Mouse (Mus musculus): Measurements from ENCODE around the gene Trim52. TPM values are rescaled to one million over a fixed set of nuclear protein-coding genes. Genes with fewer than 3 reads are reported as not detected.
"Not testable (repeated sequence)": the region's sequence is repeated elsewhere in the genome, so short reads cannot be mapped to it uniquely, and the experiment has no call there.

Trim52 gene
- polyA plus RNA-seq, 1 experiment from 2014 or later, result not detected

DNA sequence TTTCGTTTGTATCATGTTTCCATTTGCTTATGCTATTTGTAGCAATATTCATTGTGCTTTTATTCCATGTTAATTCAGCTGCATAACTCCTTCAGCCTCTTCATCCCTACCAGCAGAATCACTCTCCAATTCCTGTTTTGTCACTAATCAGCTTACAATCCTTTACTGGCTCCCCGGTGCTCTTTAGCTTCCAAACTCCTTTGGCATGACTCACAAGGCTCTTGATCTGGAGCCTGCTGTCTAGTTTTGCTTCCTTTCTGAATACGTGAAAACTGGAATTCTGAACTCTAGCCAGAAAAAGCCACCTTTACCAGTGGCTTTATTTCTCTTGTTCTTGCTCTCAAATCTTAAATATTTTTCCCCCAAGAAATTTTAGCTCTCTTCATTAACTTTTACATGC is 56.3 kb downstream of the Trim52 start:
- Histone ChIP-seq H3K4me1 (ENCODE audit: insufficient read depth) (no peaks in the 10 kb centered on the region), H3K9ac (replicated peaks) (no peak overlapping the region), H3K27me3 (ENCODE audit: insufficient read depth, low read length) (no peaks in the 10 kb centered on the region), H3K27ac (ENCODE audit: low read depth) (no peak overlapping the region), H3K4me2 (ENCODE audit: low read depth, low read length) (no peak overlapping the region), H3K36me3 (replicated peaks; ENCODE audit: insufficient read depth, low read length) (no peaks in the 10 kb centered on the region), H3K9me3 (ENCODE audit: low read length) (no peaks in the 10 kb centered on the region), H3K4me3 (ENCODE audit: low read depth, low read length) (no peak overlapping the region)
- DNase-seq, result no peak
- no peak for ATAC-seq
- WGBS (ENCODE audit: insufficient replicate concordance), result 75% methylated on average over 3 of the region's 3 CpGs
- TF ChIP-seq CTCF (IDR thresholded peaks at IDR 0.05; ENCODE audit: low read depth), result no peak
- no peak for TF ChIP-seq EP300 (IDR thresholded peaks at IDR 0.05; ENCODE audit: low read depth)

DNA sequence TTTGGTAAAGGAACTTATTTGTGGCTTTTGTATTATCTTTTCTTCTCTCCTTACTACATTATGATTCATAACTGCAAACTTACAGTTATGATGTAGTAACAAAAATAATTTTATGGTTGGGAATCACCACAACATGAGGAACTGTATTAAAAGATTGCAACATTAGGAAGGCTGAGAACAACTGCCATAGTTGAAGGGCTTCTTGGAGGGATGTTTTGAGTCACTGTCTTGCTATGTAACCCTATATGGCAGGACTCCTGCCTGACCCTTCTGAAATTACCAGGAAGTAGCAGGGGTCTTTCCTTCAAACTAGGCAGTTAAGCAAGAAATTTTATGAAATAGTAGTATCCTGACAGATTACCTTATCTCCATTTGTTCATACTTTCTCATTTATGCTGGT is 57.2 kb downstream of the Trim52 start:
- DNase-seq, result no peak
- TF ChIP-seq CTCF (IDR thresholded peaks at IDR 0.05; ENCODE audit: low read depth), result no peak
- TF ChIP-seq EP300 (IDR thresholded peaks at IDR 0.05; ENCODE audit: low read depth), result no peak
- Histone ChIP-seq H3K9me3 (ENCODE audit: low read length) (no peaks in the 10 kb centered on the region), H3K4me2 (ENCODE audit: low read depth, low read length) (no peak overlapping the region), H3K27ac (ENCODE audit: low read depth) (no peak overlapping the region), H3K9ac (replicated peaks) (no peak overlapping the region), H3K27me3 (ENCODE audit: insufficient read depth, low read length) (no peaks in the 10 kb centered on the region), H3K4me1 (ENCODE audit: insufficient read depth) (no peaks in the 10 kb centered on the region), H3K4me3 (ENCODE audit: low read depth, low read length) (no peak overlapping the region), H3K36me3 (replicated peaks; ENCODE audit: insufficient read depth, low read length) (no peaks in the 10 kb centered on the region)
- no peak for ATAC-seq

DNA sequence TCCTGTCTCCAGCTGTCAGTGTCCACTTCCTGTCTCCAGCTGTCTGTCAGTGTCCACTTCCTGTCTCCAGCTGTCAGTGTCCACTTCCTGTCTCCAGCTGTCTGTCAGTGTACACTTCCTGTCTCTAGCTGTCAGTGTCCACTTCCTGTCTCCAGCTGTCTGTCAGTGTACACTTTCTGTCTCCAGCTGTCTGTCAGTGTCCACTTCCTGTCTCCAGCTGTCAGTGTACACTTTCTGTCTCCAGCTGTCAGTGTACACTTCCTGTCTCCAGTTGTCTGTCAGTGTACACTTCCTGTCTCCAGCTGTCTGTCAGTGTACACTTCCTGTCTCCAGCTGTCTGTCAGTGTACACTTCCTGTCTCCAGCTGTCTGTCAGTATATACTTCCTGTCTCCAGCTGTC is 57.9 kb downstream of the Trim52 start:
- not testable (repeated sequence) for H3K27me3 ChIP-seq (ENCODE audit: insufficient read depth, low read length); H3K4me2 ChIP-seq (ENCODE audit: low read depth, low read length); H3K4me3 ChIP-seq (ENCODE audit: low read depth, low read length); ATAC-seq; DNase-seq; H3K4me1 ChIP-seq (ENCODE audit: insufficient read depth); H3K9ac ChIP-seq (replicated peaks); H3K36me3 ChIP-seq (replicated peaks; ENCODE audit: insufficient read depth, low read length); H3K9me3 ChIP-seq (ENCODE audit: low read length)
- H3K27ac ChIP-seq (ENCODE audit: low read depth), result 0 out of 2 replicates have a peak overlapping the region, but pooled peaks have one; percentile 11

DNA sequence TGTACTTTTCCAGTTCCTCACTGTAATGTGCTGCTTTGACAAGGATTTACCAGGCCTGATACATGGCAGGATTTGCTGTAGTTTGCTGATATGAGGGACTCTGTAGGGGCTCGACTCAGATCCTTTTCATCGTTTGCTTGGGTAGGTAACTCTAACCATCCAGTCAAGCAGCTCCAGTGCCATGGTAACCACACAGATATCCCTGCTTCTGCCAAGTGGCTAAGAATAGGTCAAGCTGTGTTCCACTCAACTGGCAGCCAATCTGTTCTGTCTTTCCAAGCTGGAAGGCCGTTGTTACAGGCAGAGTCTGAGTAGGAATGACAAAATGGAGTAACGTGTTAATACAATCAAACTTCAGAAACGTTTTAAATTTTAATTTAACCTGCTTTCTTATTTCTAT is 70.9 kb downstream of the Trim52 start:
- no peaks in the 10 kb centered on the region for H3K36me3 ChIP-seq (replicated peaks; ENCODE audit: insufficient read depth, low read length)
- DNase-seq, result no peak
- TF ChIP-seq CTCF (IDR thresholded peaks at IDR 0.05; ENCODE audit: low read depth) (no peak), EP300 (IDR thresholded peaks at IDR 0.05; ENCODE audit: low read depth) (no peak)
- H3K27me3 ChIP-seq (ENCODE audit: insufficient read depth, low read length), result no peaks in the 10 kb centered on the region
- WGBS (ENCODE audit: insufficient replicate concordance), result 77% methylated on average over 5 of the region's 5 CpGs
- H3K9ac ChIP-seq (replicated peaks), result no peak overlapping the region
- no peak overlapping the region for H3K4me3 ChIP-seq (ENCODE audit: low read depth, low read length)
- no peak overlapping the region for H3K4me2 ChIP-seq (ENCODE audit: low read depth, low read length)
- no peaks in the 10 kb centered on the region for H3K9me3 ChIP-seq (ENCODE audit: low read length)
- H3K27ac ChIP-seq (ENCODE audit: low read depth), result no peak overlapping the region
- ATAC-seq, result no peak
- no peaks in the 10 kb centered on the region for H3K4me1 ChIP-seq (ENCODE audit: insufficient read depth)

DNA sequence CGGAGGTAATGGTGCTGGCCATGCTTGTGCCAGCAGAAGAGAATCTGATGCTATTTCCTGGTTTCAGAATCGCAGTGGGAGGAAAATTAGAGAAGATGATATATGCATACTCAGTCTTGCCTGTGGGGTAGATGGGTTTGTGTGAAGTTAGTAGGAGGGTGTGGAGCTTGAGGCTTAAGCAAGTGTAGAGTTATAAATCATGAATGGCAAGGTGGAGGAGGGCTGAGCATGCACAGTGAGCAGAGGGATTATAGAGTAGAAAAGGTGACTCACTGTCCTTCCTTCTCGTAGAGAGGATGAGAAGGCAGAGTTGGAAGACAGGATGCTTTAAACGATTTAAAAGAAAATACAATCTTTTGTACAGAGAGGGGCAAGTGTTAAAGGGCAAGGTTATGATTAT is 72.2 kb downstream of the Trim52 start:
- TF ChIP-seq CTCF (IDR thresholded peaks at IDR 0.05; ENCODE audit: low read depth) (no peak), EP300 (IDR thresholded peaks at IDR 0.05; ENCODE audit: low read depth) (no peak)
- no peaks in the 10 kb centered on the region for H3K36me3 ChIP-seq (replicated peaks; ENCODE audit: insufficient read depth, low read length)
- no peak overlapping the region for H3K4me2 ChIP-seq (ENCODE audit: low read depth, low read length)
- H3K27ac ChIP-seq (ENCODE audit: low read depth), result no peak overlapping the region
- ATAC-seq, result no peak
- H3K9ac ChIP-seq (replicated peaks), result no peak overlapping the region
- no peak overlapping the region for H3K4me3 ChIP-seq (ENCODE audit: low read depth, low read length)
- WGBS (ENCODE audit: insufficient replicate concordance), result 73% methylated on average over 4 of the region's 4 CpGs
- no peaks in the 10 kb centered on the region for H3K9me3 ChIP-seq (ENCODE audit: low read length)
- DNase-seq, result no peak
- H3K4me1 ChIP-seq (ENCODE audit: insufficient read depth), result no peaks in the 10 kb centered on the region
- H3K27me3 ChIP-seq (ENCODE audit: insufficient read depth, low read length), result no peaks in the 10 kb centered on the region

DNA sequence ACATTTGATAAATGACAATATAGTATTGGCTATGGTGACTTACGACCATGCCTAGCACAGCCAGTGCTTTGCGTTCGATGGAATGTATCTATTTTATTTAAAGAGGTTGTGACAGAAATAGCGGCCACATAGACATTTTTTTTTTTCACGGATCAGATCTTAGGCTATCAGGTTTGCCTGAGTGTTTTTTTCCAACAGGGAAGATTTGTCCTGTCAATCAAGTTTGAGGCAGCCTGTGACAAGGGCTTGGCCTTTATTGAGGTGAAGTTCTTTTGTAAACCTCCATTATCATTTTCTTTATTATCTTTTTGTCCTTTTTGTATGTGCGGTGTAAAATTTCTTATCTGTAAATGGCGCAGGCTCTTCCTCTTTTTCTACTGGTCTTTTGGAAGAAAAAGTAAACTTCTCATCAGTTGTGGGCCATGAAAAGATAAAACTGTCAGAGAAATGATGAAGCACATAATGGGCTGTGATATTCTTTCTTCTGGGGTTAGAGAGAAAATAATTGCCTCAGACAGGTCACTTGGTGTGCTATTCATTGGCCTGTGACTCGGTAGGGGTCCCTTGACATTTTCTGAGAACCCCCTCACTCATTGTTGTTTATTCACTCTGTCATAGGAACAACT is 73.2 kb downstream of the Trim52 start:
- Histone ChIP-seq H3K4me3 (ENCODE audit: low read depth, low read length) (no peak overlapping the region), H3K4me2 (ENCODE audit: low read depth, low read length) (no peak overlapping the region), H3K4me1 (ENCODE audit: insufficient read depth) (no peaks in the 10 kb centered on the region), H3K36me3 (replicated peaks; ENCODE audit: insufficient read depth, low read length) (no peaks in the 10 kb centered on the region), H3K9ac (replicated peaks) (no peak overlapping the region), H3K27me3 (ENCODE audit: insufficient read depth, low read length) (no peaks in the 10 kb centered on the region), H3K9me3 (ENCODE audit: low read length) (no peaks in the 10 kb centered on the region), H3K27ac (ENCODE audit: low read depth) (no peak overlapping the region)
- DNase-seq (no peak), ATAC-seq (no peak)
- WGBS (ENCODE audit: insufficient replicate concordance), result 40% methylated on average over 8 of the region's 8 CpGs
- TF ChIP-seq CTCF (IDR thresholded peaks at IDR 0.05; ENCODE audit: low read depth) (no peak), EP300 (IDR thresholded peaks at IDR 0.05; ENCODE audit: low read depth) (peak; percentile 48; the same call in 1 of the 2 replicates)

DNA sequence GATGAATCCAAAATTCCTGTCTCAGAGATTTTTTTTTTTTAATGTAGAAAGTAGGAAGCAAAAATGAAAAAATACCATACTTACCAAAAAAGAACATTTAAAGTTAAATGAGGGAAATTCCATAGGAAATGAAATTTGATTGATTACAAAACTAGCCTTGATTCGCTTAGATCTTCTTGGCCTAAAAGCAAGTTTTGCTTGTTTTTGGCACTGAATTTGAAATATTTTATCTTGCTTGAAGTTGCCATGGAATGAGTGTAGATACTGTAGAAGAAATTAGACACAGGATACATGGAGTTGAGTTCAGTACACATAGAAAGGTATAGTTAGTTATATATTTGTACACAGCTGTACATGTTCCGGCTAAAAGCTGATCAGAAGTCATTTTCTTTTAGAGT is 73.7 kb downstream of the Trim52 start:
- ATAC-seq, result no peak

More for the DNA sequence above, 73.7 kb downstream of the Trim52 start:
- WGBS (ENCODE audit: insufficient replicate concordance), result 80% methylated on average over 2 of the region's 2 CpGs
- no peak overlapping the region for H3K9ac ChIP-seq (replicated peaks)
- no peaks in the 10 kb centered on the region for H3K27me3 ChIP-seq (ENCODE audit: insufficient read depth, low read length)
- H3K9me3 ChIP-seq (ENCODE audit: low read length), result no peaks in the 10 kb centered on the region
- no peak for TF ChIP-seq EP300 (IDR thresholded peaks at IDR 0.05; ENCODE audit: low read depth)
- TF ChIP-seq CTCF (IDR thresholded peaks at IDR 0.05; ENCODE audit: low read depth), result no peak
- no peak overlapping the region for H3K4me2 ChIP-seq (ENCODE audit: low read depth, low read length)
- H3K4me3 ChIP-seq (ENCODE audit: low read depth, low read length), result no peak overlapping the region
- no peak for DNase-seq
- no peaks in the 10 kb centered on the region for H3K36me3 ChIP-seq (replicated peaks; ENCODE audit: insufficient read depth, low read length)
- no peaks in the 10 kb centered on the region for H3K4me1 ChIP-seq (ENCODE audit: insufficient read depth)
- H3K27ac ChIP-seq (ENCODE audit: low read depth), result no peak overlapping the region

Measured in liver, postnatal 0 days (tissue).